Mouse (Mus musculus) lung, postnatal 14 days (tissue): Measurements from ENCODE around the gene Ipo8.

Experiments
- DNase-seq: peaks from one replicate; pipeline ENCODE4 v3.0.0; 2021

The Ipo8 gene

GRCm38 (mm10) chr6:148830748-148831727 is at the start of gene Ipo8:
Gene Ipo8, minus strand, starts transcription at chr6:148831467.
- DNase-seq: peak; percentile 87

- no peak for DNase-seq
These were observed 42.6 kb upstream of the Ipo8 start for GRCm38 (mm10) chr6:148873911-148874310.

- DNase-seq: no peak
These were observed 14.4 kb upstream of the Ipo8 start for GRCm38 (mm10) chr6:148845629-148846028.

GRCm38 (mm10) chr6:148841760-148842159 is 10.5 kb upstream of the Ipo8 start:
- no peak for DNase-seq

GRCm38 (mm10) chr6:148838460-148838859 is 7.2 kb upstream of the Ipo8 start:
- no peak for DNase-seq

GRCm38 (mm10) chr6:148831728-148832121 is 458 bp upstream of the Ipo8 start:
- DNase-seq: no peak

- no peak for DNase-seq
These were observed 916 bp downstream of the Ipo8 start for GRCm38 (mm10) chr6:148830355-148830747.

- DNase-seq: no peak
These were observed 5.1 kb downstream of the Ipo8 start for GRCm38 (mm10) chr6:148826119-148826518.

- DNase-seq: no peak
These were observed 12.5 kb downstream of the Ipo8 start for GRCm38 (mm10) chr6:148818624-148819343.

- no peak for DNase-seq
These were observed 14.5 kb downstream of the Ipo8 start for GRCm38 (mm10) chr6:148816751-148817150.

- no peak for DNase-seq
These were observed 20.1 kb downstream of the Ipo8 start for GRCm38 (mm10) chr6:148811117-148811516.

- DNase-seq: no peak
These were observed 31.5 kb downstream of the Ipo8 start for GRCm38 (mm10) chr6:148799773-148800172.

- DNase-seq: no peak
These were observed 36.1 kb downstream of the Ipo8 start for GRCm38 (mm10) chr6:148795145-148795544.

GRCm38 (mm10) chr6:148789010-148789673 is 42.1 kb downstream of the Ipo8 start:
- no peak for DNase-seq

GRCm38 (mm10) chr6:148786186-148786585 is 45.1 kb downstream of the Ipo8 start:
- DNase-seq: no peak

GRCm38 (mm10) chr6:148784418-148784817 is 46.8 kb downstream of the Ipo8 start:
- no peak for DNase-seq

GRCm38 (mm10) chr6:148776236-148776635 is 55.0 kb downstream of the Ipo8 start:
- no peak for DNase-seq

GRCm38 (mm10) chr6:148771423-148771822 is 59.8 kb downstream of the Ipo8 start:
- no peak for DNase-seq

GRCm38 (mm10) chr6:148768419-148768818 is 62.8 kb downstream of the Ipo8 start:
- DNase-seq: no peak

GRCm38 (mm10) chr6:148767228-148767627 is 64.0 kb downstream of the Ipo8 start:
- DNase-seq: no peak

- DNase-seq: no peak
These were observed 69.1 kb downstream of the Ipo8 start for GRCm38 (mm10) chr6:148761967-148762712.

GRCm38 (mm10) chr6:148761475-148761874 is 69.8 kb downstream of the Ipo8 start:
- no peak for DNase-seq

- DNase-seq: no peak
These were observed 74.7 kb downstream of the Ipo8 start for GRCm38 (mm10) chr6:148756535-148756934.
